Mouse (Mus musculus) small intestine, adult 2 months (tissue): Measurements from ENCODE around the gene Bcat1.

Experiments
- CTCF ChIP-seq: fragments of 200-500 bp; IDR thresholded peaks from 2 replicates; pipeline ENCODE4 v1.5.1; 2012; ENCODE audit warnings: low read depth, mild to moderate bottlenecking, control low read depth, inconsistent platforms, low read length, moderate library complexity, mixed read lengths; ENCODE audit not compliant: insufficient replicate concordance, insufficient read length; ENCODE audit errors: extremely low read depth
- POLR2A ChIP-seq: fragments of 200-500 bp; IDR thresholded peaks from 2 replicates; pipeline ENCODE4 v1.6.1; 2012; ENCODE audit warnings: low read depth, mild to moderate bottlenecking, control low read depth, inconsistent platforms, low read length, moderate library complexity

DNA sequence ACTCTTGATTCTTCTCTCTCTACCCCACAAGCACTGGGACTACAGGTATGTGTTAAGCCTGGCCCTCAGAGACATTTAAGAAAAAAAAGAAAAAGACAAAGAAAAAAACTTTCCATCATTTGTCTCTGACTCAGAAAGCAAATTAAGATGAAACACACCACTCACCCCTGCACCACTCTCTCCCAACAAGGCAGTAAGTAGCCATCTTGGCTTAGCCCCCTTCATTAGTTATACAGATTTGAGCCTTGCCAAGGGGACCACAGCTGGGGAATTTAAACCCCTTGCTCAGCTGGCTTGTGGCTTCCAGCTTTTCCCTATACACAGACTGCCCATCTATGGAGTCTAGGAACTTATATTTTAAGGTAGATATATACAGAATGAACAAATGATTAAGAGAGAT, 1.5 kb downstream of the Bcat1 start:
- no peak for TF ChIP-seq CTCF
- no peak for TF ChIP-seq POLR2A
